In the genomic region with DNA sequence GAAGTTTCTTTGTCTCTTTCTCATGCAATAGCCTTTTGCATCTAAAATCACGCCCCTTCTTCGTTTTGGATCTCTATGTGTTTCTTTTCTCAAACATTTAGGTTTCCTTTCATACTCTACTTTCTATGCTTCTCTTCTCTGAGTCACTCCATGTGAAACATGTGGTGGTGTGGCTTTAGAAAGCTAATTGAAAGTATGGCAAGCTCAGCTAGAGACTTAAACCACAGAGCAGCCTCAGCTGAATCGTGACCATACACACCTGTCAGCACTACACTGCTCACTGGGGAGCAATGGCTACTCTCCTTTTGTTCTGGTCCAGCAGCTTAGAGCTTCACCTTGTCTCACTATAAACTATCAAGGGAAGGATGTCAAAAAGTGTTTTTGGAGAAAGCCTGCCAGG, we compare ENCODE assay signal across 20 mouse cellular contexts. TPM values are rescaled to one million over a fixed set of nuclear protein-coding genes. Genes with fewer than 3 reads are reported as not detected.
"Had no signal": no experiment of that assay in that cellular context is flagged by ENCODE, and none has a peak within 500 bp of the region (broad histone marks: within the 10 kb centered on the region; RNA-seq: fewer than 3 reads in every experiment).

No protein-coding gene starts in this region.

- H3K36me3 ChIP-seq: lung, embryonic 15.5 days; midbrain, embryonic 13.5 days; midbrain, embryonic 15.5 days; neural tube, embryonic 12.5 days; stomach, embryonic 15.5 days had no signal

- H3K27ac ChIP-seq: lung, embryonic 15.5 days; macrophage; midbrain, embryonic 13.5 days; midbrain, embryonic 15.5 days; neural tube, embryonic 12.5 days; stomach, embryonic 15.5 days; stomach, postnatal 0 days had no signal

- DNase-seq: lung, adult 2 months; lung, postnatal 14 days; lung, postnatal 36 days; right cerebral cortex, postnatal 14 days; thymus, adult 2 months; thymus, postnatal 25 days; thymus, postnatal 4 days had no signal

- H3K9me3 ChIP-seq: lung, embryonic 15.5 days; megakaryocyte, embryonic 14.5 days; midbrain, embryonic 13.5 days; midbrain, embryonic 15.5 days; neural tube, embryonic 12.5 days; stomach, embryonic 15.5 days had no signal

- H3K9ac ChIP-seq: lung, embryonic 15.5 days; midbrain, embryonic 13.5 days; midbrain, embryonic 15.5 days; neural tube, embryonic 12.5 days; stomach, embryonic 15.5 days had no signal

- H3K4me1 ChIP-seq: lung, embryonic 15.5 days; megakaryocyte, embryonic 14.5 days; midbrain, embryonic 13.5 days; midbrain, embryonic 15.5 days; neural tube, embryonic 12.5 days; stomach, embryonic 15.5 days had no signal

- H3K4me2 ChIP-seq: lung, embryonic 15.5 days; midbrain, embryonic 11.5 days; midbrain, embryonic 13.5 days; midbrain, embryonic 15.5 days; neural tube, embryonic 12.5 days; stomach, embryonic 15.5 days had no signal

- H3K4me3 ChIP-seq: lung, embryonic 15.5 days; megakaryocyte, embryonic 14.5 days; midbrain, embryonic 13.5 days; midbrain, embryonic 15.5 days; neural tube, embryonic 12.5 days; stomach, embryonic 15.5 days had no signal

- ATAC-seq: lung, postnatal 0 days; midbrain, embryonic 13.5 days; midbrain, embryonic 15.5 days had no signal

- H3K27me3 ChIP-seq: lung, embryonic 15.5 days; megakaryocyte, embryonic 14.5 days; midbrain, embryonic 13.5 days; midbrain, embryonic 15.5 days; neural tube, embryonic 12.5 days; stomach, embryonic 15.5 days had no signal

RNA-seq across cellular contexts. Expression of a gene that starts 31.2 kb away (rescaled TPM):
- total RNA-seq: megakaryocyte progenitor cell, adult 5-6 weeks; monocyte, adult 5-6 weeks; neutrophil, adult 5-6 weeks had no signal
- polyA plus RNA-seq: macrophage had no signal
